Mouse (Mus musculus): ENCODE measurements at regions not wholly inside any gene's neighbourhood (a gene's known extent, or its start where the extent isn't known, plus 50 kb on each side); places are given as distances from the start of the nearest gene placed in this dataset.

- DNase-seq (ENCODE audit: low read depth, low spot score): no peak
Observed at GRCm38 (mm10) chr17:54065187-54065795, 74.8 kb upstream of the Sult1c1 start.

- DNase-seq (ENCODE audit: low read depth, low spot score): peak; percentile 13
Observed at GRCm38 (mm10) chr17:54061280-54061679, 70.8 kb upstream of the Sult1c1 start.

Measured in WW6 (cell line).